Mouse (Mus musculus): Measurements from ENCODE around the gene Anks1. TPM values are rescaled to one million over a fixed set of nuclear protein-coding genes. Genes with fewer than 3 reads are reported as not detected.

Gene Anks1
- total RNA-seq, 2 experiments from 2014 or later = 56.8 to 61.6 TPM

- no peak for DNase-seq (ENCODE audit: low spot score)
- intact Hi-C loops (cut with DNase I) = no loop called here
Observed at GRCm38 (mm10) chr17:28034986-28035385, 125.9 kb downstream of the Anks1 start.

- intact Hi-C loops (cut with DNase I) = no loop called here
- DNase-seq (ENCODE audit: low spot score) = no peak
Observed at GRCm38 (mm10) chr17:28036813-28037756, 128.0 kb downstream of the Anks1 start.

GRCm38 (mm10) chr17:28040620-28041019, 131.5 kb downstream of the Anks1 start:
- intact Hi-C loops (cut with DNase I) = loop anchor here (5.0 kb wide), 1 partner anchor 33 kb away; no protein-coding TSS in a partner anchor

GRCm38 (mm10) chr17:28041298-28041697, 132.2 kb downstream of the Anks1 start:
- intact Hi-C loops (cut with DNase I) = loop anchor here (5.0 kb wide), 1 partner anchor 34 kb away; no protein-coding TSS in a partner anchor

More at GRCm38 (mm10) chr17:28040620-28041019, 131.5 kb downstream of the Anks1 start:
- no peak for DNase-seq (ENCODE audit: low spot score)

GRCm38 (mm10) chr17:28042299-28042771, 133.2 kb downstream of the Anks1 start:
- intact Hi-C loops (cut with DNase I) = loop anchor here (5.0 kb wide), 1 partner anchor 35 kb away; no protein-coding TSS in a partner anchor
- DNase-seq (ENCODE audit: low spot score) = no peak

More at GRCm38 (mm10) chr17:28041298-28041697, 132.2 kb downstream of the Anks1 start:
- DNase-seq (ENCODE audit: low spot score) = no peak

GRCm38 (mm10) chr17:28047017-28047416, 137.9 kb downstream of the Anks1 start:
- intact Hi-C loops (cut with DNase I) = loop anchor here (5.0 kb wide), 1 partner anchor 55 kb away; no protein-coding TSS in a partner anchor

GRCm38 (mm10) chr17:28047520-28047919, 138.4 kb downstream of the Anks1 start:
- DNase-seq (ENCODE audit: low spot score) = no peak
- intact Hi-C loops (cut with DNase I) = loop anchor here (5.0 kb wide), 1 partner anchor 55 kb away; no protein-coding TSS in a partner anchor

More at GRCm38 (mm10) chr17:28047017-28047416, 137.9 kb downstream of the Anks1 start:
- DNase-seq (ENCODE audit: low spot score) = no peak

- intact Hi-C loops (cut with DNase I) = loop anchor here (5.0 kb wide), 1 partner anchor 56 kb away; no protein-coding TSS in a partner anchor
- no peak for DNase-seq (ENCODE audit: low spot score)
Observed at GRCm38 (mm10) chr17:28048425-28048824, 139.3 kb downstream of the Anks1 start.

- DNase-seq (ENCODE audit: low spot score) = no peak
- intact Hi-C loops (cut with DNase I) = no loop called here
Observed at GRCm38 (mm10) chr17:28050210-28050609, 141.1 kb downstream of the Anks1 start.

- intact Hi-C loops (cut with DNase I) = no loop called here
- no peak for DNase-seq (ENCODE audit: low spot score)
Observed at GRCm38 (mm10) chr17:28052293-28052863, 143.3 kb downstream of the Anks1 start.

- no peak for DNase-seq (ENCODE audit: low spot score)
- intact Hi-C loops (cut with DNase I) = no loop called here
Observed at GRCm38 (mm10) chr17:28058346-28058745, 149.2 kb downstream of the Anks1 start.

GRCm38 (mm10) chr17:28060681-28061080, 151.6 kb downstream of the Anks1 start:
- DNase-seq (ENCODE audit: low spot score) = no peak
- intact Hi-C loops (cut with DNase I) = loop anchor here (2.0 kb wide), 1 partner anchor 70 kb away; no protein-coding TSS in a partner anchor

GRCm38 (mm10) chr17:28061472-28061871, 152.4 kb downstream of the Anks1 start:
- intact Hi-C loops (cut with DNase I) = loop anchor here (2.0 kb wide), 1 partner anchor 71 kb away; no protein-coding TSS in a partner anchor
- DNase-seq (ENCODE audit: low spot score) = no peak

- no peak for DNase-seq (ENCODE audit: low spot score)
- intact Hi-C loops (cut with DNase I) = no loop called here
Observed at GRCm38 (mm10) chr17:28062710-28063109, 153.6 kb downstream of the Anks1 start.

GRCm38 (mm10) chr17:28063163-28063562, 154.1 kb downstream of the Anks1 start:
- intact Hi-C loops (cut with DNase I) = no loop called here
- no peak for DNase-seq (ENCODE audit: low spot score)

- DNase-seq (ENCODE audit: low spot score) = no peak
- intact Hi-C loops (cut with DNase I) = no loop called here
Observed at GRCm38 (mm10) chr17:28067303-28067702, 158.2 kb downstream of the Anks1 start.

- DNase-seq (ENCODE audit: low spot score) = no peak
- intact Hi-C loops (cut with DNase I) = no loop called here
Observed at GRCm38 (mm10) chr17:28069446-28069845, 160.3 kb downstream of the Anks1 start.

- DNase-seq (ENCODE audit: low spot score) = no peak
- intact Hi-C loops (cut with DNase I) = no loop called here
Observed at GRCm38 (mm10) chr17:28070256-28070655, 161.2 kb downstream of the Anks1 start.

GRCm38 (mm10) chr17:28072730-28073129, 163.6 kb downstream of the Anks1 start:
- intact Hi-C loops (cut with DNase I) = no loop called here

GRCm38 (mm10) chr17:28074486-28074885, 165.4 kb downstream of the Anks1 start:
- intact Hi-C loops (cut with DNase I) = no loop called here
- no peak for DNase-seq (ENCODE audit: low spot score)

More at GRCm38 (mm10) chr17:28072730-28073129, 163.6 kb downstream of the Anks1 start:
- no peak for DNase-seq (ENCODE audit: low spot score)

Data from heart, postnatal 25 days (tissue).